Mouse (Mus musculus): Measurements from ENCODE around the gene Slc23a4.

Gene Slc23a4

DNA sequence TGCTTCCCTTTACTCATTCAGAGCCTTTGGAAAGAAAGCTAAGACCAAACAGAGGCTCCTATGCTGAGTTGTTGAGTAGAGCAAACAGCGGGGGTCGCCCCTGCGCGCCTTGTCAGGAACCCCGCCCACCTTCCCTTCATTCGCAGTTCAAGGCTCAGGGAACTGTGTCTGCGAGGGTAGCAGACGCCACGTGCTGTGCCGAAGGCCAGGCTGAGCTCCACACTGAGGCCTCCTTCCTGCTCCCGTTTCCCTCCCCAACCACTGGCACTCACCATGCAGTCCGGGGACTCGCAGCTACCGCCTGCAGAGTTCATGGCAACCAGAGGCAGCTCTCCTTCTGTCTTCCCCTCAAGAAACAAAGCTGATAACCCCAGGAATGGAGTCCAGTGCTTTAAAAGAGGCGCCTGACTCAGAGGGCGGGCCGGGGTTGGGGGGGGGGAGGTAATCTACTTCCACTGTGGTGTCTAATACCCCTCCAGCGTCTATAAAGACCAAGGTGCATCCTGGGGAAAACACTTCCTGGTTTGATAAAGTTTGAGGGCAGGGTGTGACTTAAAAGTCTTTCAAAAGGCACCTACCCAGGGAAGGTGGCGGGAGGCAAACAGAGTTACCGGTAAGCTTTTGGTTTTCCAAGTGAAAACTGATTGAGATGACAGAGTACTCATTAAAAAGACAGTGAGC is at the start of gene Slc23a4:
Gene Slc23a4, minus strand, starts transcription at position 324 of the 681 bp plus-strand sequence.
- DNase-seq, result peak; percentile 66

DNA sequence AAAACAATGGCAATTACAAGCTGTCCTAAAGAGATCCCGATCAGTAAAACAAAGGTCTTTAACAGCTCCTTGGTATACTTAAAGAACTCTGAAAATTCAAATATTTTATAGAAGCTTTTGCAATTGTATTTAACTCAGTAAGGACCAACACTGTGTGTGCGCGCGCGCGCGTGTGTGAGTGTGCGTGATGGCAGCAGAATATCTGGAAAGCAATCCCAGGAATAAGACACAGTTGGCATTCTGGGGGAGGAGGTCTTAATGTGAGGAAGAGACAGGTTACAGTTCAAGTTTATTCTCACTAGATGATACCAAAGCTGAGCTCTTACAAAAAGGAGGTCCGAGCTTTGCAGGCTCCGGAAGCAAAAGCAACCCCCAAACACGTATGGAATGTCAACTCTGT is 45.1 kb upstream of the Slc23a4 start:
- DNase-seq, result no peak

DNA sequence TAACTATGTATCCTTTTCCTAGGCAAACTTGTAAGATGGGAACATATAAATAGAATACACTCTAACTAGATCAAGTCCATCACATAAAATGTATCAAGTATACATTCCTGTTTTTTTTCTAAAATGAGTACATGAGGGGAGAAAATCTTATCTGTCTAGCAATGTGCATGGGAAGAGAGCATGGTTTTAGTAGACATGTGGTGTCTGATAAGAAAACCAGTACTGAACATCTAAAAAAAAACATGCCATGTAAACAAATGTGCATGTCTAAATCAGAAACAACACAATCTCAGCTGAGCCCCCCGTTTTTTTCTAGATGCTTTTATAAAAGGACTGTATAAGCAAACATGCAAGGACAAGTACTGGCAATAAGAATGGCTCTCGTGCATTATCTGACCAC is 44.5 kb upstream of the Slc23a4 start:
- DNase-seq, result no peak

DNA sequence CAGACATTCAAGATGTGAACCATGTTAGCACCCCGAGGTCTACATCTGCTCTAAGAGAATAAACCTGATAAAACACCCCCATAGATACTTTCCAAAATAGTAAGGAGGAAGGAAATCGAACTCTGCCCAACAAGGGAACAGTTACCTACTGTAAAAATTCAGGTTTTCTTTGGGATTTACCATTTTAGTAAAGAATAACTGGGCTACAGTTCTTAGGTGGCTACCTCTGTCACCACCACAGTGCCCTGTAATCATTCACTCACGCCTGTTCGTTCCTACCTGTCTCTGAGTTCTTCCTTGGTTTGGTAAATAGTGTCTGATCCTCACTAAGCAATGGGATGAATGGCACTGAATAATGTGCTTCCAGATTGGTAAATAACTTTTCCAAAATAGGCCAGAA is 42.6 kb upstream of the Slc23a4 start:
- DNase-seq, result no peak

DNA sequence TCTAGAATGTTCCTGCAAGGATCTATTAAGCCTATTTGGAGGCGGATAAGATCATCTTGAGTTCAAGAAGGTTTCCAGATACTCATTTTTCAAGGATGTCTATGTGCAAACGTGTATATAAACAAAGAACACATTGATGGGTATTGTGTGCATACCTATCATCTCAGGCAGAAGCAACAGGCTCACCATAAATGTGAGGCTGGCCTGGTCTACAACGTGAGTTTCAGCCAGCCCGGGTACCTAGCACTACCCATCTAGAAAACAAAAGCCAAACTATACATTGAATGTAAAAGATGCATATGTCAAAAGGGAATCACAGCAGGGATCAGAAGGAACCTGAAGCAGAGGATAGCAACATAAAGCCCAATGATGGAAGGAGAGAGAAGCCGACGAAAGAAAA is 42.0 kb upstream of the Slc23a4 start:
- DNase-seq, result no peak

DNA sequence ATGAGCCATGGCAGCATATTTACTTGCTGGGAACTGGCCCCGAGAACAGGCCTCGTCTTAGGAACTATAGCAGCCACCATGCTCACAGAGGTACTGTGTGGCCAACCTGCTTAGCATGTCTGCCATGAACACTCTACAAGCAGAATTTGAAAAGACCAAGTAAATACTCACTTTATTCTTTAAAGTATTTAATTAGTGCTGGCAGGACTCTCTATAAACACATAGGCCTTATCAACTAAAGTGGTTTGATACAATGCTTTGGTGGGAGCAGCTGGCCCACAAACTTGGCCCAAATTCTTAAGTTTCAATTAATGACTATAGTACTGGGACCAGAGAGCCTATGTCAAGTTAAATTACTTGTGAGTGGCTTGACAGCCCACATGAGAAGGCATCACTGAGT is 39.8 kb upstream of the Slc23a4 start:
- DNase-seq, result no peak

DNA sequence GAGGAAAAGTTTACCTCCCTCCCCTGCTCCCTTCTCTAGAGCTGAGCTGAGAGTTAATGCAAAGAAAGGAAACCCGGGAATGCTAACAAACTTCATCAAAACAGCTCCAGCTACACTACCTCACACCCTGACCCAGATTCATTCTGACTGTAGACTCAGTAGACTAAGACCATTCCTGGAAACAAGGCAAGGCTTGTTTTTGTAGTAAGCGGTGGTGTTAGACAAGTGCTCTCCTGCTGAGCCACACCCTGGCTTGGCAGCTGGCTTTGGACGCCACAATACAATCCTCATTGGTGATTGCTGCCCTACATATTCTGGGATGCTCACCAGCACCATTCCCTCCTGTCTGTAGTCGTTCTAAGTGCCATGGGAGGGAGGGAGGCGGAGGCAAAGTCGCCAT is 39.1 kb upstream of the Slc23a4 start:
- no peak for DNase-seq

DNA sequence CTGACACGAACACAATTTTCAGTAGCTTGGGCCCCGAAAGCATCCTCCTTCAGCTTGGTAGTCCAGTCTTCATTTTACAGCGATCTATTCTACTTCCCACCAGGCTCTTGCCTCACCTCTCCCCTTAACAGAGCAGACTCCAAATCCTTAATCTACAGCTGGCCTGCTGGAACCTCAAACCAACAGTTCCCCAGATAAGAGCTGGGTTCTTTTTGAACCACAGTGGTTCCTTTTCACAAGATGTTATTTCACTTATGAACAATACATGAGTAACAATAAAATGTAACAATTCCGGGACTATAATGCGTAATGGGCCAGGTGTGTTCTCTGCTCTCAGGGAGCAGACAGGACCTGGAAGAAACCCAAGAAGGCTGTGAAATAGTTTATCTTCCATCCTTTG is 28.4 kb upstream of the Slc23a4 start:
- no peak for DNase-seq

DNA sequence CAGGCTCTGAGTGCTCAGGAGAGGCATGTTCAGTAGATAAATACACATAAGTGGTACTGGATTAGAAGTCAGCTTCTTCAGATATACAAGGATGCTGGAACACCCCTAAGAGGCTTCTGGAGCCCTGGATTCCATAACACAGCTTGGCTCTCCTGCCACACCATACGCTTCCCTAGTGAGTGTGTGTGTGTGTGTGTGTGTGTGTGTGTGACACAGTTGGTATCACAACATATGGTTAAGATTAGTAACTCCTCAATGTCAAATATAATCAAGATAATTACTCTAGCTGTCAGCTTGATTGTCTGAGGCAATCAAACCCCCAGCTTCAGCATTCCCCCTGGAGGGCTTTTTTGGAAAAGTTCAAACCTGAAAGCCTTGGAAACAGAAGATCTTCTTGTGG is 23.7 kb upstream of the Slc23a4 start:
- DNase-seq, result no peak

DNA sequence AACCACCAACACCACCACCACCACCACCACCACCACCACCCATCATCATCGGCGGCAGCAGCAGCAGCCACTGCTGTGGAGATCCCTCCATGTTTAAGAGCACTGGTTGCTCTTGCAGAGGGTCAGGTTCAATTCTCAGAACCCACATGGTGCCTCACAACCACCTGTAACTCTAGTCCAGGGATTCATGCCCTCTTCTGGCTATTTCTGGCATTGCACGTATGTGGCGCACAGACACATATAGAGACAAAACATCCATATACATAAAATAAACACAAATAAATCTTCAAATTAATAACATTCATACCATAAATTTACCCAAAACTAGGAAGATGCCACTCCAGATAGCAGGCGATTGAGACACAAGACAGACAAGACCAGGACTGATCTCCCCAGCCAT is 22.5 kb upstream of the Slc23a4 start:
- DNase-seq, result no peak

DNA sequence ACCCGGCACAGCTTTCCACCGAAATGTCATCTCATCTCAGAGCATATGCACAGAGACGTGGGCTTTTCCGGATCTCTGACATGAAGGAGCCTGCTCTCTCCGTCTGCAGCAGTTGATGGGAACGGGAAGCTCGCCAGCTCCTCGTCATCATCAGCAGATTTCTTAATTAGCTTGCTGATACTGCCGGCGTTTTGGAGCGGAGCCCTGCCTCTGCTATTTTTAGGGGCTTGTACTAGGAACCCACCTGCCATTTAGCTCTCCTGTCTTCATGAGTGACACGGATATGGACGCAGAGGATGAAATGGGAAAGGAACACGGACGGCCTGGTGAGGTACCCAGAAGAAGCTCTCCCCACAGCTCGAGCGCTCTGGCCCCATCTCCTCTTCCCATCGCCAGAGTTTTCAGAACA is 14.1 kb upstream of the Slc23a4 start:
- no peak for DNase-seq

DNA sequence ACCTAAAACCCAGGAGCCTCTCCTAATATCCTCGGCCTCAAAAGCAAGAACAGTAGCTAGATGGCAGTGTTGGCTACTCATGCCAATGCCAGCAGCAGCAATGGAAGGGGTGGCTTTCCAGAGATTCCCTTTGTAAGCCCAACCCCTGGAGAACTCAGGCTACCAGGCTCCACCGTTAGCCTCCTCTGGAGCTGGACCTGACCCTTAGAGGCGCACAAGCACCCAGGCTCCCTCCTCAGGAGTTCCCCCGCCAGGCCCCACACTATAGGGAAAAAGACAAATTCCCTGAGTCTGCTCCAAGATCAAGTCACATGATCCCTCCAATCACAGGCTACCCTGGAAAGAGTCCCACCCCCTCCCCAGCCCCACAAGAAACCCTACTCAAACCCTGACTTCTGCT is 10.9 kb upstream of the Slc23a4 start:
- DNase-seq, result no peak

DNA sequence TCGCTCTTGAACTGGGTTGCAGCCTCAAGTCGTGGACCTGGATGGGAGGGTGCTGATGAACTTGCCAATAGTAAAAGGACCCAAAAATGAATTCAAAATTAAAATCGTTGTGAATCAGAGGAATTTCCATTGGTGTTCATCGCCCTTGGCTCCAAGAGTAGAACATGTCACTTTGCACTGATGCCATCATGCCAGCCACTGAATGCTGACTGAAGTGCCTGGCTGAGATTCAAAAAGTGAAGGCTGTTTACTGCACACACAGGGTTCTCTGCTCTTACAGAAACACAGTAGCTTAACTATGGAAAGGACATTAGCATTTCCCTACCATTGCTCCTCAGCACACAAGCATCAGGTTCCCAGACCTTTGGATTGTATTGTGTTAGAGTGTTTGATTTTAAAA is 8.3 kb upstream of the Slc23a4 start:
- DNase-seq, result no peak

DNA sequence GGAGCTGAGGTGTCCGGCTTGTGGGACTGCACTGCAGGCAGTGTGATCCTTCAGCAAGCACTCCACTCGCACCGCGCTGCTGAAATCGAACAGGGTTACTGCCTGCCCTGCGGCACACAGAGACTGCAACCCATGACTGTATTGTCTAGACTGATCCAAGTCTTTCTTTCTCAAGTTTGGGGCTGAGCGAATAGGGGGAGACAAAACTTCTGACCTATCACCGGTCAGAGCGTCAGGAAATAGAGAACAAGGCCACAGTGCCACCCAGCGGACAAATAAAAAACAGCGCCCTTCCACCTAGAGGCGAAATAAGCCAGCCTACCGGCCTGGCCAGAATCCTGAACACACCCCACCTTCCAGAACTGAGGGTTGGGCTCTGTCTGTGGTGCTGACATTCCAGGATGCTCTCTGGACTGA is 7.1 kb upstream of the Slc23a4 start:
- peak; percentile 86 for DNase-seq

DNA sequence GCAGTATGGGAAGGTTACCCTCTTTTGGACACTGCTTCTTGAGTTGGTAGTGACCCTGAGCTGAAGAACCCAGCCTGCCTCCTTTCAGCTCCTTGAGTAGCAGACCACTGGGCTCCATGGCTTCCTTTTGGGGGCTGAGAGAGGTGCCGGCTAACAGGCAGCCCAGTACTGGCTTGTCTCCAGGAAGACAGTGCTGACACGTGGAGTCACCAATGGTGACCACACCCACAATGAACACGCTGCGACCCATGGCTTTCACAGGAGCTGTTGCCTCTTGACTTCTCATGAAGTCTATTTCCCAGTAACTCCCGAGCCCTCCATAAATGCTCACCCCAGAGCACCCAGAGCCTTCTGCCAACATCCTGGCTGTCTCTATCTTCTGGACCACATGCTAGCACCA is 6.5 kb upstream of the Slc23a4 start:
- peak; percentile 36 for DNase-seq

DNA sequence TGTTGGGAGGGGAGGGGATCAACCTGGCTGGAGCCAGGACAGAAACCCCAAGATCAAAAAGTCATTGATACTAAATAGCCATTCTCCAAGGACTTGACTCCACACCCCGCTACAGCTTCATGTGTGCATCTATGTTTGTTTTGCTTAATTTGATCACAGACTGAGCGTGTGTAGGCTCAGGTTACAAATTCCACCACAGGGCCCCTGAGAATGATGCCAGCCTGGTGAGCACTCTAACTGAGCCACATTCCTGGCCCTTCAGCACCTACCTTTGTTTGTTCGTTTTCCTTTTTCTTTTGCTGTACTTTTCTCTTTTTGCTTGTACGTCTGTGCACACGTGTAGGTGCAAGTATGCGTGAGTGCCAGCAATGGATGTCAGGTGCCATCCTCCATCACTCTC is 1.1 kb upstream of the Slc23a4 start:
- no peak for DNase-seq

DNA sequence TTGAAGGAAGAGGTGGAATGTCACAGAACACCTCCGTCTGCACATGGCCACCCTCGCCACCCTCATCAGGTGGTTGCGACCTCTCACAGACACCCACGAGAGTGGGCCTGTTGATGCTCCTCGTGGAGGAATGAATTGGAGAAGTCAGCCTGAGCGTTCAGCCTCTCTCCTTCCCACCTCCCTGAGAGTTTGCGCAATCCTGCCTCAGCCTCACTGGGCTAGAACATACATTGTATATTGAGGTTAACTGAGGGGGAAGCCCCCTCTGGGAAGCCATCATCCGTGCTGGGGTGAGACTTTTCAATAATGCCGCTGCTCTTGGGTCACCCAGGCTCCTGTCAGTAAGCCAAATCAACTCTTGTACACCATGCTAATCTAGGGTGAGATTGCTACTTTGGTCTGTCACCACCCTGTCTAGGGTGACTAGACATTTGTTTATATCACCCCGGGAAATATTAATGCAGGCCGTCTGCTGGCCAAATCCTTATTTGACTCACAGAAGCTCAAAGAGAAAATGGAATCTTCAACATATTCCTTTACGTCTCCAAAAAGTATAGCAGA is 1.0 kb downstream of the Slc23a4 start:
- DNase-seq, result no peak

DNA sequence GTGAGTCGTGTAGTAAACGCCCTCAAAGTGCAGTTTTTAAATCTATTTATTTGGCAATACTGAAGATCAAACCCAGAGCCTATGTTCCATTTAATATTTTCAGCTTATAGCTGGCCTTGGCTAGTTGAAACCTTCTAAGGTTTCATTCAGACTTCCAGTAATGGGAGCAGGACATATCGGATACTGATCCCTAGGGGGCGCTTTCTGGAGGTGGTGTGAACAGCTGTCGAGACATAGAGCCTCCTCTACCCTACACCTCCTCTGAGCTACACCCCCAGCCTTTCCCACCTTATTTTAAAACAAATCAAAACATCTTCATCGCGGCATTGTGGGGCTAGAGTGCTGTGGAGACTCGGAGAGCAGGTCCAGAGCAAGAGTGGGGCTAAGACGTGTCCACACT is 7.5 kb downstream of the Slc23a4 start:
- no peak for DNase-seq

DNA sequence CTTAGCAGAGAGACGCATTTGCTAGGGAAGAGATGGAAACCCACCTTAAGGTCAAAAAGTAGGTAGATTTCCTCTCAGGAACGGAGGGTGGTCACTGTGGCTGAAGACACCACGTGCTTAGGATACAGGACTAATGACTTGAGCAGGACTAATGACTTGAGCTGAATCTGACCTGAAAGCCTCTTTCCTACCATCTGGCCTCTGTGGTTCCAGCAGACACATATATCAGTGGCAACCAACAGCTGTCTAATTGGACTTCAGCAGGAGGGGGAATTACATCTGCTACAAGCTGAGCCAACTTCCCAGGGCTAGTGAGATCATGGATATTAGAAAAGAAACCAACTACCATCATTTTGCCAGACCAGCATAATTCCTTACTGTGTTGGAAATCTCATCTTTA is 8.9 kb downstream of the Slc23a4 start:
- DNase-seq, result no peak

DNA sequence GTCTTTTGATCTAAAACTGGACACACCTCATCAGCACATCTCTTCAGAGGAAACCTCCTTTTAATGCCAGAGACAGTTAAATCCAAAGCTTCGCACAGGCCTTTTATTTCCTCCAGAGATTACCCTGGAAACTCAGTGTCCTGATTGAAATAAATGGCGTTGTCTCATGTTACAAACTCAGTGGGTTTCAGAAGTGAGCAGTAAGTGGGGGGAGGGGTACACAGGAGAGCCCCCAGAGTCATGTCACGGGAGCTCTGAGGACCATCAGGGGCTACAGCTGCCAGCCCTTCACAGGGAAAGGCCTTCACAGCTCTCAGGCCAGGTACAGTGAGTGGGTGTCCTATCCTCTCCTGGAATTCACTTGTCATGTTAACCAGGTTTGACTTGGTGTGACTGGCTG is 17.0 kb downstream of the Slc23a4 start:
- no peak for DNase-seq

DNA sequence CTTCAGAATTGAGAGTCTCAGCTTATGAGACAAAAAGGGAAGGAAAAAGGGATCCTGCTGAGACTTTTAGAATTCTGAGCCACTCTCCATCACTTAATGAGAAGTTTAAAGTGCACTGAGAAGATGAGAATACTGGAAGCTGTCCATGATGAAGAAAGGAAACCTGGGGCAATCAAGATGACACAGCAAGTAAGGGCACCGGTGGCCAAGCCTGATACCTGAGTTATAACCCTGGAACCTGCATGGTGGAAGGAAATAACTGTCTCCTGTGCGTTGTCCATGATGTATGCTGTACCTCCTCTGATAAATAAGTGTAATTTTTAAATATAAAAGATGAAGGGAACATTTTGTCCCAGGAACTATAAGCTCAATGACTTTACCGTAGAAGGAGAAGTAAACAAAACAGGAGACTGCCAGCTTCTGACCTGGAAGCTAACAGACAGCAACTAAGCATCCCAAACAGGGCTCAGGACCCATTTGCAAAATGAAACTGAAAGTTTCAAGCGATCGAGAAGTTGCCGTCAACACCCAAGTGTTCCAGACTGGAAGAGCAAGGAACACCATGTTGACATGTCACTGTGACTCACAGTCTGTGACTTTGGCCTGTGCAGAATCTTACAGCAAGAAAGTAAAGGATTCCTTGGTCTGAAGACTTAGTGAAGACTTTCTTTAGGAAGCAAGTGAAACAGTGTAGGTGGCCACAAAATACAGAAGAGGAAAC is 22.2 kb downstream of the Slc23a4 start:
- DNase-seq, result no peak

DNA sequence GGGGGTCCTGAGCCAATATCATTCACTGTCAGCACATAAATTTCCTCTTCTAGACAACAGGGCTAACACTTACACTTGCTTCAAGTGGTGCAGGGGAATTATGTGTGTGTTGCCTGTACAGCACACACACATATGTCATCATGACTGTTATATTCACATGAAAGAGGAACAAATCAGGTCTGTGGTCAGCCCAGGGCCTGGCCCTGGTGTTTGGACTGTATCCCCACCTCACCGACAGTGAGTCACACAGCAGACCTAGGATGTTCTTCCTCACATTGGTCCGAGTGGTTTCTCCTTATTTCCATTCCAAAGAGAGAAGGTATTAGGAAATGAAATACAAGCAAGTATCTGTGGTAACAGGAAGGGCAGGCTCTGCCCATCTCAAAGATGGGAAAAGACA is 23.7 kb downstream of the Slc23a4 start:
- DNase-seq, result no peak

DNA sequence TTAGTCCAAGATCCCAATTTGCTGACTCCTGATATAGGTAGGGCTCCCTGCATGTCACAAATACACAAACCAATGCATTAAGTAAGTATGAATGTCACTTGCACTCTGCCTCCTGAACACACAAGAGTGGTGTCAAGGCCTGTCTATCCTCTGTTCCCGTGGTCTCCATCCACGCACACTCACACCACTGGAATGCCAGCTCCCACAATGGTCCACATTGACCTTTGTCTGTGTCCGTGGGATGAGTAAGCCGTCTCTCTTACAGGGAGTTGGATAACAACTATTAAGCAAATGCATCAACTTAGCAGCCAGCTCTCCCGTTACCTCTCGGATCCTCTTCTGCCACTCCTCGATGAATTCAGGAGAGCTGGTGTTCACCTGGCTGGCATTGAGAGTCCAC is 29.1 kb downstream of the Slc23a4 start:
- no peak for DNase-seq

DNA sequence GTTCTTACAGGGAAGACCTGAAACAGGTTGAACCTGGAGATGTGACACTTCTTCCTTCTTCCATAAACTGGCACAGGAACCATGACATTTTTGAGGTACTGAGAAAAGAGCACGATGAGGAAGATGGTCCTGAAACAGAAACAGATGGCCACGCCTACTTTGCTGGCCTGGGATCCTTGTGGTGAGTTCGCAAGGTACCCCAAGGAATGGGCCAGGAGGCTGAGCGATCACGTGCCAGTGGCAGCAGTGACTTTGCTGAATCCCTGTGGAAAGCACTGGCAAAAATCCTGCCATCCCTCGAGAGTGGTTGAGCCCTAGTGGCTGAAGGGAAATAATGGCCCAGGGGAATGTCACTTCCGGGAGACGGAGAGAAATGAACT is 32.4 kb downstream of the Slc23a4 start:
- DNase-seq, result no peak
